ENCODE assay signal across 20 mouse cellular contexts in genomic region chr13:103262707-103263106, GRCm38 (mm10).
DNase-seq lines count a peak whose midpoint lies in the region; ATAC-seq and TF ChIP-seq lines count a peak whose summit lies in the region.
"Had no signal": no experiment of that assay in that cellular context is flagged by ENCODE, and none has a peak within 500 bp of the region (broad histone marks: within the 10 kb centered on the region; RNA-seq: fewer than 3 reads in every experiment).

No protein-coding gene starts in this region.

- no peaks in the 10 kb centered on the region for H3K79me2 ChIP-seq in liver, adult 2 months (ENCODE audit: control insufficient read depth, insufficient read depth, low read length)

- TF ChIP-seq CTCF in gastrocnemius, adult 2 months (IDR thresholded peaks at IDR 0.05), result no peak
- no peak for TF ChIP-seq CTCF in liver, adult 2 months (IDR thresholded peaks at IDR 0.05; ENCODE audit: low read depth, low read length)
- TF ChIP-seq CTCF in lung, adult 2 months (IDR thresholded peaks at IDR 0.05; ENCODE audit: insufficient read depth, low read length), result no peak

- TF ChIP-seq POLR2A in liver, adult 2 months (IDR thresholded peaks at IDR 0.05; ENCODE audit: extremely low read depth, insufficient read depth, low read length), result no peak
- TF ChIP-seq POLR2A in lung, adult 2 months (IDR thresholded peaks at IDR 0.05; ENCODE audit: borderline replicate concordance, extremely low read depth, low read depth, low read length), result no peak

- H3K9me3 ChIP-seq in liver, embryonic 11.5 days (ENCODE audit: control insufficient read depth, low read length), result no peaks in the 10 kb centered on the region
- peaks cover 3% of the 10 kb centered on the region for H3K9me3 ChIP-seq in lung, embryonic 16.5 days (ENCODE audit: control insufficient read depth, low read length)
- no peaks in the 10 kb centered on the region for H3K9me3 ChIP-seq in midbrain, embryonic 11.5 days (ENCODE audit: control insufficient read depth, low read length)
- H3K9me3 ChIP-seq: embryonic facial prominence, embryonic 10.5 days; embryonic facial prominence, embryonic 12.5 days; forebrain, embryonic 13.5 days; forebrain, embryonic 15.5 days had no signal

- DNase-seq in gastrocnemius, adult 2 months, result no peak
- no peak for DNase-seq in gastrocnemius, postnatal 4 days (ENCODE audit: low spot score in 2 of 2)
- peak; percentile 5 for DNase-seq in liver, adult 2 months (ENCODE audit: extremely low read depth, low read depth, low spot score)
- DNase-seq in liver, embryonic 11.5 days (ENCODE audit: low spot score), result no peak
- no peak for DNase-seq in lung, adult 2 months
- DNase-seq in adipocyte (ENCODE audit: low spot score), result peak; percentile 7
- DNase-seq in midbrain, embryonic 11.5 days (ENCODE audit: low spot score, missing footprints), result no peak
- DNase-seq: adrenal gland, adult 8-10 months; adrenal gland, postnatal 14 days; adrenal gland, postnatal 36 days; cerebellum, adult 11-12 months; cerebellum, adult 2 months; cerebellum, adult 9-10 months; cerebellum, postnatal 10 days; cerebellum, postnatal 25 days had no signal

- H3K4me1 ChIP-seq in liver, adult 2 months (ENCODE audit: control insufficient read depth, insufficient read depth, low read length), result no peaks in the 10 kb centered on the region
- no peaks in the 10 kb centered on the region for H3K4me1 ChIP-seq in liver, embryonic 11.5 days (replicated peaks; ENCODE audit: control insufficient read depth, insufficient read depth, low read length)
- H3K4me1 ChIP-seq in lung, embryonic 16.5 days (replicated peaks; ENCODE audit: control insufficient read depth, insufficient read depth, low read length), result no peaks in the 10 kb centered on the region
- no peaks in the 10 kb centered on the region for H3K4me1 ChIP-seq in lung, adult 2 months (ENCODE audit: control insufficient read depth, insufficient read depth, low read length)
- H3K4me1 ChIP-seq in midbrain, embryonic 11.5 days (ENCODE audit: control insufficient read depth, insufficient read depth, low read length), result no peaks in the 10 kb centered on the region
- H3K4me1 ChIP-seq: embryonic facial prominence, embryonic 12.5 days; forebrain, embryonic 13.5 days; forebrain, embryonic 15.5 days had no signal

- H3K4me2 ChIP-seq in liver, embryonic 11.5 days, result no peak overlapping the region
- no peak overlapping the region for H3K4me2 ChIP-seq in lung, embryonic 16.5 days (ENCODE audit: low read depth, low read length)
- no peak overlapping the region for H3K4me2 ChIP-seq in midbrain, embryonic 11.5 days
- H3K4me2 ChIP-seq: embryonic facial prominence, embryonic 12.5 days; forebrain, embryonic 13.5 days; forebrain, embryonic 15.5 days had no signal

- H3K27ac ChIP-seq in gastrocnemius, adult 2 months, result peak overlapping the region; percentile 16; the same call in 1 of the 2 replicates
- H3K27ac ChIP-seq in liver, adult 2 months (replicated peaks; ENCODE audit: insufficient read depth, low read depth, low read length), result no peak overlapping the region
- no peak overlapping the region for H3K27ac ChIP-seq in liver, embryonic 11.5 days (ENCODE audit: low read depth, low read length)
- H3K27ac ChIP-seq in lung, embryonic 16.5 days (ENCODE audit: low read length), result no peak overlapping the region
- no peak overlapping the region for H3K27ac ChIP-seq in midbrain, embryonic 11.5 days (ENCODE audit: low read depth, low read length)
- H3K27ac ChIP-seq: embryonic facial prominence, embryonic 10.5 days; embryonic facial prominence, embryonic 12.5 days; forebrain, embryonic 13.5 days; forebrain, embryonic 15.5 days had no signal

- ATAC-seq in liver, embryonic 11.5 days (replicated peaks; ENCODE audit: low FRiP score), result no peak
- ATAC-seq in lung, embryonic 16.5 days (ENCODE audit: low read depth), result peak; percentile 57
- ATAC-seq in midbrain, embryonic 11.5 days (ENCODE audit: low FRiP score), result no peak
- ATAC-seq: forebrain, embryonic 13.5 days; forebrain, embryonic 15.5 days had no signal

- WGBS in liver, adult 2 months, result 72% methylated on average over 3 of the region's 3 CpGs
- 75% methylated on average over 3 of the region's 3 CpGs for WGBS in liver, embryonic 11.5 days
- WGBS in lung, embryonic 16.5 days, result 42% methylated on average over 3 of the region's 3 CpGs
- WGBS in lung, adult 2 months, result 63% methylated on average over 3 of the region's 3 CpGs
- WGBS in midbrain, embryonic 11.5 days, result 85% methylated on average over 3 of the region's 3 CpGs

- H3K36me3 ChIP-seq in liver, adult 2 months (ENCODE audit: control insufficient read depth, insufficient read depth, low read length), result no peaks in the 10 kb centered on the region
- no peaks in the 10 kb centered on the region for H3K36me3 ChIP-seq in liver, embryonic 11.5 days (ENCODE audit: control insufficient read depth, insufficient read depth, low read length)
- no peaks in the 10 kb centered on the region for H3K36me3 ChIP-seq in lung, embryonic 16.5 days (ENCODE audit: control insufficient read depth, insufficient read depth, low read length)
- no peaks in the 10 kb centered on the region for H3K36me3 ChIP-seq in midbrain, embryonic 11.5 days (ENCODE audit: control insufficient read depth, insufficient read depth, low read length)
- H3K36me3 ChIP-seq: embryonic facial prominence, embryonic 10.5 days; embryonic facial prominence, embryonic 12.5 days; forebrain, embryonic 15.5 days had no signal

- no peaks in the 10 kb centered on the region for H3K27me3 ChIP-seq in liver, adult 2 months (ENCODE audit: control insufficient read depth, insufficient read depth, low read length)
- no peaks in the 10 kb centered on the region for H3K27me3 ChIP-seq in liver, embryonic 11.5 days (replicated peaks; ENCODE audit: control insufficient read depth, insufficient read depth, low read length)
- no peaks in the 10 kb centered on the region for H3K27me3 ChIP-seq in lung, embryonic 16.5 days (ENCODE audit: control insufficient read depth, insufficient read depth, low read depth, low read length)
- no peaks in the 10 kb centered on the region for H3K27me3 ChIP-seq in midbrain, embryonic 11.5 days (ENCODE audit: control insufficient read depth, insufficient read depth, low read length)
- H3K27me3 ChIP-seq: embryonic facial prominence, embryonic 12.5 days; forebrain, embryonic 13.5 days; forebrain, embryonic 15.5 days had no signal

- H3K9ac ChIP-seq in liver, adult 2 months (ENCODE audit: low read depth, low read length), result no peak overlapping the region
- H3K9ac ChIP-seq in liver, embryonic 11.5 days (ENCODE audit: low read depth, low read length), result no peak overlapping the region
- H3K9ac ChIP-seq in lung, embryonic 16.5 days (ENCODE audit: low read length), result no peak overlapping the region
- H3K9ac ChIP-seq in midbrain, embryonic 11.5 days (ENCODE audit: low read length), result no peak overlapping the region
- H3K9ac ChIP-seq: embryonic facial prominence, embryonic 12.5 days; forebrain, embryonic 13.5 days; forebrain, embryonic 15.5 days had no signal

- H3K4me3 ChIP-seq in gastrocnemius, adult 2 months, result no peak overlapping the region
- no peak overlapping the region for H3K4me3 ChIP-seq in liver, adult 2 months (ENCODE audit: insufficient read depth, low read depth, low read length)
- H3K4me3 ChIP-seq in liver, embryonic 11.5 days (ENCODE audit: low read depth, low read length), result no peak overlapping the region
- no peak overlapping the region for H3K4me3 ChIP-seq in lung, embryonic 16.5 days (ENCODE audit: low read length)
- H3K4me3 ChIP-seq in lung, adult 2 months (replicated peaks; ENCODE audit: extremely low read depth, low read depth, low read length), result no peak overlapping the region
- no peak overlapping the region for H3K4me3 ChIP-seq in midbrain, embryonic 11.5 days (ENCODE audit: low read depth, low read length)
- H3K4me3 ChIP-seq: embryonic facial prominence, embryonic 10.5 days; embryonic facial prominence, embryonic 12.5 days; forebrain, embryonic 13.5 days; forebrain, embryonic 15.5 days had no signal

- intact Hi-C loops in gastrocnemius, adult 2 months (cut with DNase I), result no loop called here

Comparison
In these comparisons a context has a peak if more than half of its experiments do, and no peak if none do; other contexts are left out.
1. DNase-seq: peak in liver, adult 2 months (single experiment) and adipocyte (single experiment); none in gastrocnemius, adult 2 months (single experiment), gastrocnemius, postnatal 4 days (0 of 2), liver, embryonic 11.5 days (single experiment), lung, adult 2 months (single experiment) and midbrain, embryonic 11.5 days (single experiment).